Mouse (Mus musculus) kidney, adult 2 months (tissue): ENCODE measurements at regions not wholly inside any gene's neighbourhood (a gene's known extent, or its start where the extent isn't known, plus 50 kb on each side); places are given as distances from the start of the nearest gene placed in this dataset.

Experiments
- CTCF ChIP-seq: fragments of 200-500 bp; conservative IDR thresholded peaks from 2 replicates; pipeline ENCODE4 v1.5.1; 2011; ENCODE audit warnings: low read depth, mild to moderate bottlenecking, control low read depth, low read length, moderate library complexity, mixed read lengths; ENCODE audit not compliant: insufficient read depth, insufficient read length
- POLR2A ChIP-seq: fragments of 200-500 bp; IDR thresholded peaks from one replicate; pipeline ENCODE4 v1.6.1; 2011; ENCODE audit warnings: low read depth, low read length, control low read depth

- no peak for TF ChIP-seq CTCF
- TF ChIP-seq POLR2A = no peak
Observed at GRCm38 (mm10) chr3:66661826-66662618, 319.2 kb upstream of the Rsrc1 start.
